Mouse (Mus musculus): Measurements from ENCODE around the gene Taf1d.

- TF ChIP-seq CTCF (IDR thresholded peaks at IDR 0.05; ENCODE audit: control insufficient read depth, insufficient read depth, low read length) (no peak), POLR2A (IDR thresholded peaks at IDR 0.05; ENCODE audit: borderline replicate concordance, control insufficient read depth, low read depth, low read length) (no peak)
Observed at GRCm38 (mm10) chr9:15288402-15288801, 17.6 kb upstream of the Taf1d start.
